Mouse (Mus musculus) urinary bladder, adult 2 months (tissue): Measurements from ENCODE around the gene Trmt61a. TPM values are rescaled to one million over a fixed set of nuclear protein-coding genes. Genes with fewer than 3 reads are reported as not detected.
"Not testable (repeated sequence)": the region's sequence is repeated elsewhere in the genome, so short reads cannot be mapped to it uniquely, and the experiment has no call there.

Experiments
- DNase-seq: peaks from one replicate; pipeline ENCODE4 v3.0.0; 2022; ENCODE audit warnings: low spot score
- polyA plus RNA-seq: library from polyadenylated mRNA; depleted of rRNA; stranded (reverse); fragments of >200 nt; gene quantifications from 2 replicates; pipeline ENCODE4 v1.2.3, GENCODE M21; 2012; rRNA removed

Trmt61a gene
- polyA plus RNA-seq, result 17.1 and 25.1 TPM in 2 replicates

DNA sequence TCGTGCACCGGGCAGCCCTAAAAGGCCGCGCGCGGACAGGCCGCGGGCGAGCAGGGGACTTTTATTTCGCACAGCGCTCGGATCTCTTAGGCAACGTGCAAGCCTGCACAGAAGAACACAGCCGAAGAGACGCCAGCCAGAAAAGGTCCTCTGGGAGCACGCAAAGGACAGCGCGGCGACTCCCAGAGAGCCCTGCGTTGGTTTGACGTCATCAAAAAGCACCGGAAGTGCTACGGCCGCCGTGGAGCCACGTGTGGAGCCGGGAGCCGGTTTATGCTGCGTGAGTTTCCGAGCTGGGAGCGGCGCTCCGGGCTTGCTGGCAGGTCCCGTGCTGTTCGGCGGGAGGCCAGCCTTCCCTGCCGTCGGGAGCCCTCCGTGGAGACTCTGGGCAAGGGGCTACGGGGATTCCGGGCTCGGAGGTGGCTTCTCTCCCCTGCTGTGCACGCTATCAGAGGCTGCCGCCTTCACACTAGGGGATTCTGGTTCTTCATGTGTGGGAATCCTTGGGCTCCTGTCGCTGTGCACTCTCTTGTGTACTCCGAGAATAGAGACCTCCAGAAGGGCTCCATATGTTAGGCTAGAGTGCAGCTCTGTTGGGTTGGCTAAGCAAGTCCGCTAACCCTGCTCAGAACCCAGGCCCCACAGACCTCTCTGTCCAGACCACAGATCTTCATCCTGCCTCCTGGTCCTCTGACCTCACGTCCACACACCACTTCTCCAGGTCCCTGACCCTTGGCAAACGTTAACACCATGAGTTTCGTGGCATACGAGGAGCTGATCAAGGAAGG lies at the start of gene Trmt61a:
Gene Trmt61a, plus strand, starts transcription at position 224 of the 788 bp plus-strand sequence.
- peak; percentile 73 for DNase-seq

DNA sequence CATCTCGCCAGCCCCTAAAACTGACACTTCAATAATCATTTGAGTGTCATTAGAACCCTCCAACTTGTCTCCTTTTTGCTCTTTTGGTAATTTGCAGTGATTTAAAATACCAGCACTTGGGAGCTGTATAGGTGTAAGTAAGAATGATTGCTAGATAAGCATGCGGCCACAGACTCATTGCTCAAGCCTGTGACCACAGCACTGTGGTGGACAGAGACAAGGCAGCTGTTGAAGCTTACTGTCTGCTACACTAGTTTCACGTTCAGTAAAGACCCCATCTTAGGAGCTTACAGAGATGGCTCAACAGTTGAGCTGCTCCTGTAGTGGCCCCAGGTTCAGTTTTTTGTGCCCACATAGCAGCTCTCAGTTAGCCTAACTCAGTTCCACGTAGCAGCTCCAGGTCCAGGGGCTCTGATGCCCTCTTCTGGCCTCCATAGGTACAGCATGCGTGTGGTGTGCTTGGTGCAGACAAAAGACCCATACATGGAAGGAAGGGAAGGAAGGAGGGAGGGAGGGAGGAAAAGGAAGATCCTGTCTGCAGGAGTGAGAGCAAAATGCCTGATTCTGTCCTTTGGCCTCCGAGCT lies 29.8 kb upstream of the Trmt61a start:
- DNase-seq, result no peak

DNA sequence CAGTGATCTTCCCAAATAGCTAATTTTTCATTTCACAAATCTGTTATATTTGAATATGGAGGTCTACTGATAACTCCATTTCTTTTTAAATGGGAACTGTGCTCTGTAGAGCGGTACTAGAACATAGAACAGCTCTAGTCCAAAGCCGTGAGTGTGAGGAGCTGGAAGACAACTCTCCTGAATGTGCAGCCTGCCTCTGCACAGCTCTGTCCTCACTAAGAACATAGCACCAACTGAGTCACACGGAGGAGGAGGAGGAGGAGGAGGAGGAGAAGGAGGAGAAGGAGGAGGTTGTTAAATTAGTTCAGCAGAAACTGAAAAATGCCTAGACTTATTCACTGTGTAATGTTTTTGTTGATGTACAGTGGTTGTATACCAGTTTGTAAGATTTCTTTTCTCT lies 25.0 kb upstream of the Trmt61a start:
- DNase-seq, result no peak

DNA sequence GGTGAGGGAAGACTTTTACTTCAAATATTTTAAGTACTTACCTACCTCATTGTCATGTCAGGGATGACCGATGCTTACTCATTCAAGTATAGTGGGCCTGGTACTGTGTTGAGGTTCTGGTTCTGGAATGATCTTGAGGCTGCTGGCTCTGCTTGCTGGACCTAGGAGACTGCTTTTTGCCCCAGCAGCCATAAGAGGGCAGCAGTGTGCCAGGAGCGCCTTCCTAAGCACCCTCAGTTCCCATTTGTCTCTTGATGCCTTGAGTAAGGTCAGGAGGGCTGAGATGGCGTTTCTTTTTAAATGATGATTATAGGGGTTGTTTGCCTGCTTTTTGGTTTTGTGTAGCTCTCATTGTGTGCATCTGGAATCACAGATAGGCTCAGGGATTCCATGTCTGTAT lies 24.5 kb upstream of the Trmt61a start:
- DNase-seq, result no peak

DNA sequence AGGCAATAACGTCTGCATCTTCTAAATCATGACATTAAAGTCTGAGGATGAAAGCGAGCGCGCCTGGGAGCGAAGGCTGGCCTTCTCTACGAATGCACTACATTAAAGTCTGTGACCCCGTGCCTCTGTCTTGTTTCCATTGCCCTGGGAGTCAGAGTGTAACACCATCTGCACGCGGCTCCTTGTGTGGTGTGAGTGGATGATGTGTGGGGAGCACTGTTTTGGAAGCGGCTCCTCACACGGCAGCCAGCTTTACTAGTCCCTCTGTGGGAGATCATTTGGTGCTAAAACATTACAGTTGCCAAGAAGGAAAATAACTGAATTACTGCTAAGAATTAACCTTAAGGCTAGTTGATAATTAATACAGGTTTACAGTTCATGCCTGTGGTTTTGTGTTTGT lies 22.2 kb upstream of the Trmt61a start:
- no peak for DNase-seq

DNA sequence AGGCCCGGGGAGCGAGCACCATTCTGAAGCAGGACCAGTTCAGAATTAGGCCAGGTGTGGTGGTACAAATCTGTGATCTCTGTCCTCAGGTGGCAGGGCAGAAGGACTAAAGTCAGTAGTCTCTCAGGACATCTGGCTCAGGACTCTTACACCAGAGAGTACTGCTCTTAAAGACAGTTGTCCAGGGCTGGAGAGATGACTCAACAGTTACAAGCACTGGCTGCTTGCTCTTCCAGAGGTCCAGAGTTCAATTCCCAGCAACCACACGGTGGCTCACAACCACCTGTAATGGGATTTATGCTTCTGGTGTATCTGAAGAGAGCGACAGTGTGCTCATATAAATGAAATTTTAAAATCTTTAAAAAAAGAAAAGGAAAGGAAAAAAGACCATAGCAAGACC lies 18.6 kb upstream of the Trmt61a start:
- no peak for DNase-seq

DNA sequence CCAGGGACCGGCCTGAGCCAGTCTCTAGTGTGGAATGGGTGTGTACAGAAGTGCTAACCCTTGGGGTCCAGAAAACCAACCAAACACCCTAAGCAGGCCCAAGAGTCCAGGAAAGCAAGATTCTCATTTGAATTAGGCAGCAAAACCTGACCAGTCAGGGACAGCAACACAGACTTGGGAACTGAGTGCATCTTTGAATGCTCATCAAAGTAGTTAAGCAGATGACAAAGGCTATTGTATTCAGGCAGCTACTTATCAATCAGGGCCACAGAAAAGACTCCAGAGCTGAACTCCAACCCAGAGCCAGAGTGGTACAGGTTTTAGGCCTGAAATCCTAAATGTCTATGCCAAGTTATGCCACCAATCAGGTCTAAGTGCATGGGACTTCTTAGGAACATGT lies 17.3 kb upstream of the Trmt61a start:
- DNase-seq, result no peak

DNA sequence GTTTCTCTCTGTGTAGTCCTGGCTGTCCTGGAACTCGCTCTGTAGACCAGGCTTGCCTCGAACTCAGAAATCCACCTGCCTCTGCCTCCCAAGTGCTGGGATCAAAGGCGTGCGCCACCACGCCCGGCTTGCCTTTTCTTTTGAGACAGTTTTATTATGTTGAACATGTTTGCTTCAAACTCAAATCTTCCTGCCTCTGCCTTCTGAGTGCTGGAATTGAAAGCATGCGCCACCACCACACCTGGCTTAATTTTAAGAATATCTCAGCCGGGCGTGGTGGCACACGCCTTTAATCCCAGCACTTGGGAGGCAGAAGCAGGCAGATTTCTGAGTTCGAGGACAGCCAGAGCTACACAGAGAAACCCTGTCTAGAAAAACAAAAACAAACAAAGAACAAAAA lies 16.4 kb upstream of the Trmt61a start:
- DNase-seq, result not testable (repeated sequence)

DNA sequence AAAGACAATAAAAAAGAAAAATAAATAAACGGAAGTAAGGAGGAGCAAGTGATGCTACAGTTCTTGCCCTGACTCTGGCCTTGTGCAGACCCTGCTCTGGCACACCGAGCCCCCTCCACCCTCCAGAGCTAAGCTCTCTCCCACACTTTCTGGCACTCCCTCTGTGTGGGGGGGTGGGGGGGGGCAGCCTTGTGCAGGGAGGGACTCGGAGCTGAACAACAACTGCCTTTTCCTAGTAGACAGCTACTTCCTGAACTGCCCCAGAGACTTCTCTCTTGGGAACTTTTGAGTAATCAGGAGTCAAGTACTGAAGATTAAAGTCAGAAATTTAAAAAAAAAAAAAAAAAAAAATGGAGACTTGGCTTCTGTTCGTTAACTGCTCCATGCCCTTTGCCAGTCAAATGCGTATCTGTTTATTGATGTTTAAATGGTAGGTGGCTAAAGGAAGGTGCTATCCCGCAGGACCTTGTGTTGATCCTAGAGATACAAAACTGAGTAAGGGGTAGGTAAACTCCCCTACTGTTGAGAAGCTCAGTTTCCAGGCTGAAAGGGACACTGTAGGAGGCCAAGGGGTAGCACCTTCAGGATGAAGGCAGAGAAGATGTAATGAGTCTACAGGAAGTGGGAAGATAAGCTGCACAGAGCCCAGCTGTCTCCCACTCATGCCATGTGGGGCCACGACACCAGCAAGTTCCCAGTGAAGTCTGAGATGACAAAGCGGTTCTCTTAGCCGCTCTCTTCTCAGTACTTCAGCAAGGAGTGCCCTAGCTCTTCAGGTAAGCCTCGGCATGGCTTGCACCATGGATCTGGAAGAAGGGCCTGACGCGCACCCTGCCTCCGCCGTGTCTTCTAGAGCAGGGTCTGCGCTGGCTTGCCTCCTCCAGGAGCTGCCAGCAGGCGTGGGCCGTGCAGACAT lies 14.4 kb upstream of the Trmt61a start:
- DNase-seq, result no peak

DNA sequence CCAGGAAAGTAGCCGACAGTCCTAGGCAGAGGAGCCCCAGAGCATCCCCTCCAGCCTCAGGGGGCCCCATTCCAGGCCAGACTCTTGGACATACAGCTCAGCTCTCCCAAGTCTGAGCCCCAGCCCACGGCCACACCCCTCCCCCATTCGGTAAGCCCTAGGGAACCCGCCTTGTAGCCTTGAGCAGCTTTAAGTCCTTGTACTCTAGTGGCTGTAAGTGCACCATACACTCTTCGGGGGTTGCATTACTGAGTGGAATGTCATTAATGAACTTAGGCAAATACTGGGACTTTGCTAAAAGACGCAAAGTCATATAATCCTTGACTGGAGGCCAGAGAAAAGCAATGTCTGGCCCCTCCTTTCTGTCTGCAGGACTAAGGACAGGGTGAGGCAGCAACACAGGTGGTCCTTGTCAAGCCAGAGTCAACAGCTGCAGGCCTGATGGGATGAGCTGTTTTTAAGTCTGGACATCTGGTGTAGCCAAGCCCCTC lies 13.7 kb upstream of the Trmt61a start:
- no peak for DNase-seq

DNA sequence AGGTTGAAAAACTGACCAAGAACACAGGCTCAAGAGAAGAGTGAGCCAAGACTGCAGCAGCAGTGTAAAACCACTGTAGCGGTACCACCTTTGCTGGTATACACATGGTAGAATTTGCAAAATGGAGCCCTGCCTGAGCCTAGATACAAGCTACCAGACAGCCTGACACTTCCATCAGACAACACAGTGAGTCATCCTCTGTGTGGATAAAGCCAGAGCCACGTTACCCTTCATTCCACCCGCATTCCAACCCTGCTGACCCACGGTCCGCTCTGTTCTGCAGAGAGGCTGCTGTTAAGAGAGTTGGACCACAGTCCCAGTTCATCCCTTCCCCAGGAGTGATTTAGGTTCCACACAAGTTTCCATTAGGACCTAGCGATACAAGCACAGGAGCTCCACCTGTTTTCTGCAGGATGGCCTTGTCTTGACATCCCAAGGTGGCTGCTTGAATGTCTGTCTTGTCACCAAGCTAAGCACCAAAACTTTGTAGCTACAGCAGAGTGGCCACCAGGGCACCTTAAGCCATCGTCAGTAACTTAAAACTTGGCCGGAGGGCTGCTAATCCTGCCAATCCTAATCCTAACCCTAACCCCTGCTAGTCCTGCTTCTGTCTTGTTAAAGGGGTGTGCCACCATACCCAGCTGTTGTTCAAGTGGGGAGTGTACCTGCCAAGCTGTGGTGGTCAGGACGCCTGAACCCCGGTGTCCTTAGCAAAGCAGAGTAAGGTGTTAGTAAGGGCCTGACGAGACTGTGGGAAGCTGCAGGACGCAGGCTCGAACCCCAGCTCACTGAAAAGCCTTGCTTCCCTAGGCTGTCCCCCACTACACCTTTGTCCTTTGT lies 12.6 kb upstream of the Trmt61a start:
- DNase-seq, result no peak

DNA sequence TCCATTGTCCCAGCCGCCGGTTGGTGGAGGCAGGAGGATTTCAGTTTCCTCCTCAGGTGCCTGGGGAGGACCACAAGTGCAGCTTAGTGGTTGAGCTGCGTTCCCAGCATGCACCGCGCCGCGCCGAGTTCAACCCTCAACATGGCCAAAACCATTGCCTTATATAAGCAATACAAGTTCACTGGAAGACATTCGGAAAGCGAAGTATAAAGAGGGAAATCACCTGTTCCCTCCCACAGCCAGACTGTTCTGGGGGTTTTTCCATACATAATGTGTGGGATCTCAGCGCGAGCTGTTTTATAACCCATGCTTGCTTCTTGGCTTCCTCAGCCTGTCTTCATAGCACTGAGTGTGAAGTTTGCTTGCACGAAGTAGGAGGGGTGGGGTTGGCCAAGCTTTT lies 11.5 kb upstream of the Trmt61a start:
- DNase-seq, result no peak

DNA sequence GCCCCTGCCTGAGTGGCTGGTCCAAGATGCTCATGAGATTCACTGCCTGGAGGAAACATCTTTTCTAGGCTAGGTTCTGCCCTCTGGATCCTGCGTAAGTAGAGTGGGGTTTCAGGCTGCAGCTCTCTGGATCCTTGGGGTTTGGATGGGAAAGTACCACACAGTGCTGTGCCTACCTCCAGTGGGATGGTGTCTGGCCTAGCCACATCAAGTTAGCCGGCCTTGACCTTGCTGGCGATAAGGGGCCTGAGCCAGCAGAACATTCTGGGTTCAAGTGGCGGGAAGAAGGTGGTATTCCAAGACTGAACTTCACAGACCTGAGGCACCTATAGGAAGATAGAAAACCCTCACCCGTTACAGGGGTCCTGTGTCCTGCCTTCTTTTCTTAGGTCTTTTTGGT lies 10.5 kb upstream of the Trmt61a start:
- no peak for DNase-seq

DNA sequence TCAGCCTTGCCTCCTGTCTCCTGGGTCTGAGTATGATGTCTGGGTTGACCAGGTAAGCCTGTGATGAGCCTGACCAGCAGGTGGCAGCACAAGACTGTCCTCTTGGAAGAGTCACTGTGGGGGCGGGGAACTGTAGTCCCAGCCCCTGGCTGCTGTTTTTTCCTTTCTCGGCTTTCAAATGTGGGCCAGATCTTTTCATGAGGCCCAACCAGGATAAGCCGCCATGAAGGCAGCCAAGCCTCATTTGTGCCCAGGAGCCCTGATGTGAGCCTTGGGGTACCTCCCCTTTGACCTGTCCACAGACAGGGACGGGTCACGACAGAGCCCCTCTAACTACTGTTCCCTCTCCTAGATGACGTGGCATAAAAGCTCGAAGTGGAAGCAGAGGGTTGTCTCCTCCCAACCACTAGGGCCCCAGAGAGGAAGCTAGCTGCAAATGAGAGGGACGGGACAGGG lies 9.4 kb upstream of the Trmt61a start:
- DNase-seq, result peak; percentile 90

DNA sequence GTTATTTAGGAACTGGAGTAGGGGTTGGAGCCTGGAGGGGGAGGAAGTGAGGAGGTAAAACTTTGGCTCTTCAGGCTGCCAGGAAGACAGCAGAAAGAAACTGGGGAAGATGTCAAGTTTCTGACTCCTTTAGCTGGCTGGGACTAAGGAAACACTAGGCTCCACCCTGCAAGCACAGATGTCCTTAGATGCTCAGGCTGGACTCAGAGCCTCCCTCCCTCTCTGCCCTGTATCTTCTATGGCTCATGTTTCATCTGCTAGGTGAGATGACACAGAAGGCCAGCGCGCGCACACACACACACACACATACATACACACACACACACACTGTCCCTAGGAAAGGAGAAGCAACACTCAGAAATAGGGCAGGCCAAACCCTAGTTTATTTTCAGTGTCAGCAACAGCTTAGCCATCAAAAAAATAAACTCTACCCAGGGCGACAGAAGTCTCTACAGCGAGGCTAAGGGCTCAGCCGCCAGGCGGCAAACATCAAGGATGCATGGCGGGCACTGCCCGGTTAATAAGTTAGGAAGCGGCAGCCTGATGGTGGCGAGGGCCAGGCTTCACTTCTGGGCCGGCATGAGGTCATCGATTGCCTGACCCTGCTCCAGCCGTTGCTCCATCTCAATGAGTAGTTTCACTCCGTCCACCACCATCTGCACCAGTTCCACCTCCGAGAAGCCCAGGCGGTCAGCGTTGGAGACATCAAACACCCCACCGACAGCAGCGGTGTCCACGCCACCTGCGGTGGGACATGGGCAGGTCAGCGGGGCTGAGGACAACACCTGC lies 8.7 kb upstream of the Trmt61a start:
- no peak for DNase-seq

DNA sequence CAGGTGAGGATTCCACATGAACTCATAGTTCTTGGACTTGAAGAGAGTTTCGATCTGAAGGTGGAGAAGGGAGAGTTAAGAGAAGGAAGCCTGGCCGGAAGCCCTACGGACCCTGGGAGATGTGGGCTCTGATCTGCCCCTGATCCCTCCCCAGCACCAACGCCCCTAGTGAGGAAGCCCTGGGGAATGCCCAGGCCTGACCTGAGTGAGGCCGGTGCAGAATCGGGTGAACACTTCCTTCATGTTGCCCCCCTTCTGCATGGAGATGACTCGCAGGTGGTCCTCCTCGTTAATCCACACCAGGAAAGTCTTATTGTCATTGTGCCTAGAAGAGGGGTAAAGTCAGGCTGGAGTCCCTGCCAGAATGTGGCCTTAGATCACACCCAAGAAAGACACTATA lies 7.9 kb upstream of the Trmt61a start:
- no peak for DNase-seq

DNA sequence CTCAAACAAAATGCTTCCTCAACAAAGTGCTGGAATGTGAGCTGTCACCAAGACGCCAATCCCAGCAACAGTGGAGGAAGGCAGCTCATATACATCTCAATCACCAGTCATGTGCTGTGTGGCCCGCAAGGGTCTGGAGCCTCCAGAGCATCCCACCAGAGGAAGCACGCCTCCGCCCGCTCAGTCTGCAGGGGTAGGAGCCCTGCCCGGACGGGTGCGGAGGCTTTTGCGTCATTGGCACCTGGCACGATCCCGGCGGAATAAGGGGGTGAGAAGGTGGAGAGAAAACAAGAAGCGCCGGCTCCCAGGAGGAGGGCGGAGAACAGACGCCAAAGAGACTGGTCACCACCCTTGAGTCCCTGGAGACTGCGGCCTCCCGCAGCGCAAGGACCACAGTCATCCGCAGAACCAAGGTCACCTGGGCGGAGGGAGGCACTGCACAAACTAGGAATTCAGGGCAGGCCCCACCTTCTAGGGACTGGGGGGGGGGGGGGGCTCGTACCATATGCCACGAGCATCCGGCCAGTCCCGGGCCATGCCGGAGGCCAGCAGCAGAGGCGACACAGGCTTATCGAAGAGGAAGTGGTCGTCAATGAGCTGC lies 7.4 kb upstream of the Trmt61a start:
- DNase-seq, result peak; percentile 47

DNA sequence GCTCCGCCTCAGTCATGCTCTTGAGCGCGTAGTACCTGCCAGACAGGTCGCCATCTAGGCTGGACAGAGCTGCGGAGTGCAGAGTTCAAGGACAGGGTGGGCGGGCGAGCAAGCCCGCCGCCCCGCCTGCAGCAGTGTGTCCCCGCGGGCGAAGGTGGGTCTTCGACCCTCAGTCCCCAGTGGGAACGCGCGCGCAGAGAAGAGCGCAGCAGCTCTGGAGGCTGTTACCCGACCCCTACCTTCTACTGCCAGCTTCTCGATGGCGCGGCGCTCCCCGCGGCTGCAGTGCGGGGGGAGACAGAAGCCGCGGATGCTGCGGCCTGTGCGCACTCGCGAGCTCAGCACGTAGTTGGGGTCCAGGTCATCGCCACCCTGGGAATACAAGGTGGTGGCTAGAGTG lies 6.9 kb upstream of the Trmt61a start:
- DNase-seq, result no peak

DNA sequence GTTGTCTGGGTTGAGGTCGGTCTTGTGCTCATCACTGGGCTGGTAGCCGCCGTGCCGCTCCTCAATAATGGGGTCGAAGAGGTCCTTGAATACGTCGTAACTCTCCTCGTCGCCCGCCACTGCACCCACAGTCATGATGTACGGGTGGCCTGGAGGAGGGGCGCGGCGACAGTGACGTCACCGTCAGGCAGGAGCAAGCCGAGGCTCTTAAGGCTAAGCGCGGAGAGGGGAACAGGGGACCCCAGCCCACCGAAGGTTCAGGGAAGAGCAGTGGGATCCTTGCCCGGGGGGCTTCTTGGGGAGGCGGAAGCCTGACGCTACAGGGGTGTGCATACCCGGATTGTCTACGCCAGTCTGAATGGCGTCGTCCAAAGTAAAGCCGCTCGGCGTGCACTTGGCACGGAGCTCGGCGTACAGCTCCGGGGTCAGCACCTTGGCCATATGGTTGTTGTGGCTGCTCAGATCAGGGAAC lies 6.4 kb upstream of the Trmt61a start:
- DNase-seq, result no peak

DNA sequence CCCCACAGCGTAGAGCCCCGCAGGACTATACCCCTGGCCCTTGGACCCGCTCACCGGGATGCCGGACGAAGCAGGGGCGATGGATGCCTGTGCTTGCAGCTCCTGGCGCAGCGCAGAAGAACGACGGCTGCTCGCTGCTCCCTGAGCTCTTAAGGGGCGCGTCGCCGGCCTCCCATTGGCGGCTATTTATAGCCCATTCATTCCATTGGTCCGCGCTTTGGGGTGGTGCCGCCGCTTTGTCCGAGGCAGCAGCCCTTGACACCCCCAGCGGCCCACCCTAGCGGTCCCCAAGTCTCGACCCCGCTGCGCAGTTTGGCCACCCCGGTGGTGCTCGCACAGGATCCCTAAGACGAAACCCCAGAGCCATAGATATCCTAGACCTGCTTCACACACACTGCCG lies 5.7 kb upstream of the Trmt61a start, which contains the start of gene Ckb:
Gene Ckb, minus strand, starts transcription at position 163 of the 400 bp plus-strand sequence.
- DNase-seq, result peak; percentile 63
